Mouse (Mus musculus) fat pad, adult 2 months (tissue): ENCODE results near the gene Polg2.
"Not testable (repeated sequence)": the region's sequence is repeated elsewhere in the genome, so short reads cannot be mapped to it uniquely, and the experiment has no call there.

ENCODE experiments used
- DNase-seq: peaks from one replicate; pipeline ENCODE4 v3.0.0-alpha.2; 2011; ENCODE audit warnings: low read depth, low spot score; ENCODE audit errors: extremely low read depth

Polg2 gene

GRCm38 (mm10) chr11:106766611-106767162 is 12.7 kb downstream of the Polg2 start:
- DNase-seq = no peak

- DNase-seq = no peak
Measured at GRCm38 (mm10) chr11:106762800-106763185, 16.5 kb downstream of the Polg2 start.

- DNase-seq = no peak
Measured at GRCm38 (mm10) chr11:106762139-106762799, 17.1 kb downstream of the Polg2 start.

GRCm38 (mm10) chr11:106760511-106760910 is 18.8 kb downstream of the Polg2 start:
- DNase-seq = no peak

- no peak for DNase-seq
Measured at GRCm38 (mm10) chr11:106759028-106759427, 20.3 kb downstream of the Polg2 start.

- DNase-seq = no peak
Measured at GRCm38 (mm10) chr11:106755583-106755982, 23.8 kb downstream of the Polg2 start.

- no peak for DNase-seq
Measured at GRCm38 (mm10) chr11:106753314-106753713, 26.0 kb downstream of the Polg2 start.

- no peak for DNase-seq
Measured at GRCm38 (mm10) chr11:106752103-106752502, 27.2 kb downstream of the Polg2 start.

- DNase-seq = no peak
Measured at GRCm38 (mm10) chr11:106751039-106752018, 28.0 kb downstream of the Polg2 start, which contains the start of gene Milr1. TSS of gene Milr1 (plus strand) at chr11:106751226.

- DNase-seq = no peak
Measured at GRCm38 (mm10) chr11:106750121-106750751, 29.1 kb downstream of the Polg2 start, which contains the start of gene Pecam1. TSS of gene Pecam1 (minus strand) at chr11:106750628.

GRCm38 (mm10) chr11:106749557-106750120 is 29.7 kb downstream of the Polg2 start:
- not testable (repeated sequence) for DNase-seq

GRCm38 (mm10) chr11:106744949-106745348 is 34.4 kb downstream of the Polg2 start:
- no peak for DNase-seq

- DNase-seq = no peak
Measured at GRCm38 (mm10) chr11:106742388-106742841, 36.9 kb downstream of the Polg2 start.

GRCm38 (mm10) chr11:106741826-106742225 is 37.5 kb downstream of the Polg2 start:
- no peak for DNase-seq

- DNase-seq = no peak
Measured at GRCm38 (mm10) chr11:106741232-106741631, 38.1 kb downstream of the Polg2 start.

- not testable (repeated sequence) for DNase-seq
Measured at GRCm38 (mm10) chr11:106740724-106741123, 38.6 kb downstream of the Polg2 start.

- no peak for DNase-seq
Measured at GRCm38 (mm10) chr11:106739116-106739515, 40.2 kb downstream of the Polg2 start.

- DNase-seq = no peak
Measured at GRCm38 (mm10) chr11:106737178-106737621, 42.1 kb downstream of the Polg2 start.

GRCm38 (mm10) chr11:106736614-106737013 is 42.7 kb downstream of the Polg2 start:
- no peak for DNase-seq

GRCm38 (mm10) chr11:106730714-106731113 is 48.6 kb downstream of the Polg2 start:
- no peak for DNase-seq
